Mouse (Mus musculus) heart, embryonic 12.5 days (tissue): ENCODE measurements around the gene Tenm4. TPM values are rescaled to one million over a fixed set of nuclear protein-coding genes. Genes with fewer than 3 reads are reported as not detected.
A peak's percentile ranks its signal among the peaks of the same experiment; 100 is the strongest.

ENCODE experiments used
- ATAC-seq: fragments of 200-750 bp; cut with Nextera tagmentation; 2 replicates; pipeline ENCODE4 v1.8.0; 2017; ENCODE audit warnings: moderate TSS enrichment, moderate library complexity; ENCODE audit not compliant: insufficient number of reproducible peaks, low FRiP score
- H3K27ac ChIP-seq: fragments of 300-500 bp; sonication (generic); 2 replicates; pipeline ENCODE4 v1.5.1; 2016; ENCODE audit warnings: mild to moderate bottlenecking, moderate library complexity; ENCODE audit not compliant: poor library complexity, severe bottlenecking
- H3K27me3 ChIP-seq: fragments of 300-500 bp; sonication (generic); replicated peaks from 2 replicates; pipeline ENCODE4 v1.6.1; 2016; ENCODE audit warnings: mild to moderate bottlenecking, moderate library complexity
- H3K36me3 ChIP-seq: fragments of 300-500 bp; sonication (generic); 2 replicates; pipeline ENCODE4 v1.6.1; 2016; ENCODE audit warnings: mild to moderate bottlenecking, moderate library complexity
- H3K4me1 ChIP-seq: fragments of 300-500 bp; sonication (generic); replicated peaks from 2 replicates; pipeline ENCODE4 v1.6.1; 2016; ENCODE audit warnings: mild to moderate bottlenecking
- H3K4me2 ChIP-seq: fragments of 300-500 bp; sonication (generic); 2 replicates; pipeline ENCODE4 v1.6.1; 2016; ENCODE audit warnings: mild to moderate bottlenecking, moderate library complexity
- H3K4me3 ChIP-seq: fragments of 300-500 bp; sonication (generic); 2 replicates; pipeline ENCODE4 v1.5.1; 2016; ENCODE audit warnings: mild to moderate bottlenecking
- H3K9ac ChIP-seq: fragments of 300-500 bp; sonication (generic); 2 replicates; pipeline ENCODE4 v1.6.1; 2016; ENCODE audit warnings: mild to moderate bottlenecking, moderate library complexity
- H3K9me3 ChIP-seq: fragments of 300-500 bp; sonication (generic); replicated peaks from 2 replicates; pipeline ENCODE4 v1.6.1; 2016; ENCODE audit warnings: mild to moderate bottlenecking, moderate library complexity
- WGBS: fragments of 180-500 bp; shearing (Covaris S2); methylation state at CpG from one replicate; pipeline ENCODE4 v1.1.7; 2016; 5-methylcytosine and 5-hydroxymethylcytosine counted together
- polyA plus RNA-seq: library from polyadenylated mRNA; unstranded; fragments of >200 nt; fragmentation: Nextera tagmentation; extraction: Ambion mirVana; gene quantifications from 2 replicates; pipeline ENCODE4 v1.2.1, GENCODE M21; 2016

Gene Tenm4
- polyA plus RNA-seq, 1 experiment from 2014 or later: 10.2 TPM

- no peak for ATAC-seq
- Histone ChIP-seq H3K27me3 (no peaks in the 10 kb centered on the region), H3K4me2 (no peak overlapping the region), H3K4me3 (no peak overlapping the region), H3K9ac (no peak overlapping the region), H3K9me3 (no peaks in the 10 kb centered on the region), H3K36me3 (no peaks in the 10 kb centered on the region), H3K27ac (no peak overlapping the region), H3K4me1 (peaks cover 28% of the 10 kb centered on the region)
- 48% methylated on average over 9 of the region's 9 CpGs for WGBS
Observed at GRCm38 (mm10) chr7:96801368-96801767, 630.3 kb downstream of the Tenm4 start.

- H3K36me3 ChIP-seq: no peaks in the 10 kb centered on the region
- peaks cover 20% of the 10 kb centered on the region for H3K4me1 ChIP-seq
- ATAC-seq: no peak
- 85% methylated on average over 3 of the region's 3 CpGs for WGBS
- no peak overlapping the region for H3K27ac ChIP-seq
- no peaks in the 10 kb centered on the region for H3K27me3 ChIP-seq
- H3K9ac ChIP-seq: no peak overlapping the region
- H3K9me3 ChIP-seq: no peaks in the 10 kb centered on the region
- no peak overlapping the region for H3K4me3 ChIP-seq
- H3K4me2 ChIP-seq: no peak overlapping the region
Observed at GRCm38 (mm10) chr7:96802216-96802615, 631.2 kb downstream of the Tenm4 start.

GRCm38 (mm10) chr7:96806561-96806960, 635.5 kb downstream of the Tenm4 start:
- no peak overlapping the region for H3K27ac ChIP-seq
- no peak overlapping the region for H3K4me3 ChIP-seq
- 79% methylated on average over 1 of the region's 1 CpGs for WGBS
- H3K4me2 ChIP-seq: no peak overlapping the region
- H3K27me3 ChIP-seq: no peaks in the 10 kb centered on the region
- H3K36me3 ChIP-seq: no peaks in the 10 kb centered on the region
- no peaks in the 10 kb centered on the region for H3K9me3 ChIP-seq
- ATAC-seq: no peak
- H3K4me1 ChIP-seq: peaks cover 2% of the 10 kb centered on the region; the same call in 1 of the 2 replicates
- H3K9ac ChIP-seq: no peak overlapping the region

- 77% methylated on average over 15 of the region's 15 CpGs for WGBS
- Histone ChIP-seq H3K36me3 (no peaks in the 10 kb centered on the region), H3K27me3 (no peaks in the 10 kb centered on the region), H3K9ac (no peak overlapping the region), H3K9me3 (no peaks in the 10 kb centered on the region), H3K4me1 (no peaks in the 10 kb centered on the region), H3K27ac (no peak overlapping the region), H3K4me2 (no peak overlapping the region), H3K4me3 (no peak overlapping the region)
- no peak for ATAC-seq
Observed at GRCm38 (mm10) chr7:96807281-96808058, 636.4 kb downstream of the Tenm4 start.

GRCm38 (mm10) chr7:96808059-96808646, 637.1 kb downstream of the Tenm4 start:
- Histone ChIP-seq H3K9me3 (no peaks in the 10 kb centered on the region), H3K4me1 (peaks cover 4% of the 10 kb centered on the region), H3K27ac (no peak overlapping the region), H3K27me3 (no peaks in the 10 kb centered on the region), H3K36me3 (no peaks in the 10 kb centered on the region), H3K4me2 (no peak overlapping the region), H3K4me3 (no peak overlapping the region), H3K9ac (no peak overlapping the region)
- WGBS: 83% methylated on average over 7 of the region's 7 CpGs
- ATAC-seq: no peak

GRCm38 (mm10) chr7:96811691-96812090, 640.6 kb downstream of the Tenm4 start:
- Histone ChIP-seq H3K4me2 (no peak overlapping the region), H3K9me3 (no peaks in the 10 kb centered on the region), H3K9ac (no peak overlapping the region), H3K27ac (no peak overlapping the region), H3K4me3 (no peak overlapping the region), H3K4me1 (peaks cover 17% of the 10 kb centered on the region), H3K27me3 (no peaks in the 10 kb centered on the region), H3K36me3 (no peaks in the 10 kb centered on the region)
- WGBS: 87% methylated on average over 11 of the region's 11 CpGs
- no peak for ATAC-seq

- H3K4me2 ChIP-seq: no peak overlapping the region
- WGBS: 65% methylated on average over 5 of the region's 5 CpGs
- peaks cover 24% of the 10 kb centered on the region for H3K4me1 ChIP-seq
- peak overlapping the region; percentile 74 for H3K27ac ChIP-seq
- H3K36me3 ChIP-seq: no peaks in the 10 kb centered on the region
- H3K9ac ChIP-seq: no peak overlapping the region
- no peaks in the 10 kb centered on the region for H3K27me3 ChIP-seq
- no peak for ATAC-seq
- H3K4me3 ChIP-seq: no peak overlapping the region
- no peaks in the 10 kb centered on the region for H3K9me3 ChIP-seq
Observed at GRCm38 (mm10) chr7:96813036-96813435, 642.0 kb downstream of the Tenm4 start.

- ATAC-seq: no peak
- Histone ChIP-seq H3K27ac (peak overlapping the region; percentile 74), H3K4me2 (no peak overlapping the region), H3K9ac (no peak overlapping the region), H3K9me3 (no peaks in the 10 kb centered on the region), H3K36me3 (no peaks in the 10 kb centered on the region), H3K4me3 (no peak overlapping the region), H3K4me1 (peaks cover 24% of the 10 kb centered on the region), H3K27me3 (no peaks in the 10 kb centered on the region)
- 56% methylated on average over 9 of the region's 9 CpGs for WGBS
Observed at GRCm38 (mm10) chr7:96813497-96814400, 642.7 kb downstream of the Tenm4 start.

- Histone ChIP-seq H3K27ac (no peak overlapping the region), H3K4me2 (no peak overlapping the region), H3K27me3 (no peaks in the 10 kb centered on the region), H3K4me3 (no peak overlapping the region), H3K36me3 (no peaks in the 10 kb centered on the region), H3K9me3 (no peaks in the 10 kb centered on the region), H3K9ac (no peak overlapping the region), H3K4me1 (peaks cover 24% of the 10 kb centered on the region)
- ATAC-seq: no peak
Observed at GRCm38 (mm10) chr7:96814581-96814980, 643.5 kb downstream of the Tenm4 start.

- no peaks in the 10 kb centered on the region for H3K9me3 ChIP-seq
- no peak overlapping the region for H3K27ac ChIP-seq
- no peaks in the 10 kb centered on the region for H3K36me3 ChIP-seq
- no peak overlapping the region for H3K4me3 ChIP-seq
- peaks cover 24% of the 10 kb centered on the region for H3K4me1 ChIP-seq
- H3K4me2 ChIP-seq: no peak overlapping the region
- WGBS: 30% methylated on average over 6 of the region's 6 CpGs
- peak overlapping the region; percentile 51; the same call in 1 of the 2 replicates for H3K9ac ChIP-seq
- H3K27me3 ChIP-seq: no peaks in the 10 kb centered on the region
- ATAC-seq: peak; percentile 29; the same call in 1 of the 2 replicates
Observed at GRCm38 (mm10) chr7:96817030-96817674, 646.1 kb downstream of the Tenm4 start.
